ENCODE assay signal across 29 mouse cellular contexts in the genomic region with DNA sequence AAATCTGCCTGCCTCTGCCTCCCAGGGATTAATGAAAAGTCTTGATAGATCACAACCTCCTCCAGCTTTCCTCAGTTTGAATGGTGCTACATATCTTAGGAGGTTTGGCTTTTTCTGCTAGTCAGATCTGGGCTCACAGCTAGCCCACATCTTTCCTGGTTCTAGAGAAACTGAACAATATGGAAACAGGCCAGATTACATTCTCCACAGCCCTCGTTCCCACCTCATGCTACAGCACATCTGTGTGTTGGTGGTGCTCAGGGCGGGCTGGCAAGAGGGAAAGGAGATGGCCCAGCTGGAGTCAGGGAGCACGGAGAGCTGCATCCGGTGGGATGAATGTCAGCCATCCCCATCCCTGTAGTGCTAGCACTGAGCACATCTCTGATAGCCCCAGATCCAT. TPM values are rescaled to one million over a fixed set of nuclear protein-coding genes. Genes with fewer than 3 reads are reported as not detected.
"Had no signal": no experiment of that assay in that cellular context is flagged by ENCODE, and none has a peak within 500 bp of the region (broad histone marks: within the 10 kb centered on the region; RNA-seq: fewer than 3 reads in every experiment).

No protein-coding gene starts in this region.

- H3K27ac ChIP-seq: kidney, postnatal 0 days; layer of hippocampus, adult 2 months; limb, embryonic 10.5 days; limb, embryonic 13.5 days; liver, embryonic 12.5 days; liver, embryonic 15.5 days; lung, embryonic 15.5 days; midbrain, embryonic 12.5 days; neural tube, embryonic 13.5 days; stomach, embryonic 15.5 days had no signal

- H3K36me3 ChIP-seq: limb, embryonic 10.5 days; limb, embryonic 13.5 days; liver, embryonic 12.5 days; liver, embryonic 15.5 days; lung, embryonic 15.5 days; midbrain, embryonic 12.5 days; neural tube, embryonic 13.5 days; stomach, embryonic 15.5 days had no signal

- H3K9me3 ChIP-seq: limb, embryonic 10.5 days; limb, embryonic 13.5 days; liver, embryonic 12.5 days; liver, embryonic 15.5 days; lung, embryonic 15.5 days; midbrain, embryonic 12.5 days; neural tube, embryonic 13.5 days; stomach, embryonic 15.5 days had no signal

- H3K9ac ChIP-seq: limb, embryonic 13.5 days; liver, embryonic 12.5 days; liver, embryonic 15.5 days; lung, embryonic 15.5 days; midbrain, embryonic 12.5 days; neural tube, embryonic 13.5 days; stomach, embryonic 15.5 days had no signal

- H3K4me2 ChIP-seq: limb, embryonic 13.5 days; liver, embryonic 12.5 days; liver, embryonic 15.5 days; lung, embryonic 15.5 days; midbrain, embryonic 12.5 days; neural tube, embryonic 13.5 days; stomach, embryonic 15.5 days had no signal

- H3K4me1 ChIP-seq: limb, embryonic 13.5 days; liver, embryonic 12.5 days; liver, embryonic 15.5 days; lung, embryonic 15.5 days; midbrain, embryonic 12.5 days; stomach, embryonic 15.5 days had no signal

- ATAC-seq: intestine, postnatal 0 days; liver, embryonic 12.5 days; midbrain, embryonic 16.5 days had no signal

- H3K4me3 ChIP-seq: layer of hippocampus, adult 2 months; limb, embryonic 10.5 days; limb, embryonic 13.5 days; liver, embryonic 12.5 days; liver, embryonic 15.5 days; lung, embryonic 15.5 days; midbrain, embryonic 12.5 days; myocyte; neural tube, embryonic 13.5 days; stomach, embryonic 15.5 days had no signal

- DNase-seq: kidney, adult 2 months; kidney, postnatal 25 days; layer of hippocampus, adult 9-11 months; liver; lung, adult 18-20 months; lung, postnatal 10 days; lung, postnatal 4 days; retina, postnatal 1 day; spleen, adult 18-20 months; thymus, adult 18-20 months; thymus, postnatal 36 days had no signal

RNA-seq across cellular contexts. Expression of gene Oxct2b, which starts 5.3 kb away (rescaled TPM):
- total RNA-seq: layer of hippocampus, adult 2 months; layer of hippocampus, postnatal 25 days; megakaryocyte progenitor cell, adult 5-6 weeks; megakaryocyte-erythroid progenitor cell, adult 5-6 weeks; monocyte, adult 5-6 weeks; neutrophil, adult 5-6 weeks had no signal
- polyA plus RNA-seq: limb, embryonic 10.5 days; liver, embryonic 12.5 days; liver, embryonic 15.5 days; lung, embryonic 15.5 days; midbrain, embryonic 12.5 days; myocyte had no signal

RNA-seq across cellular contexts. Expression of gene Bmp8b, which starts 5.8 kb away (rescaled TPM):
- total RNA-seq: megakaryocyte progenitor cell, adult 5-6 weeks; monocyte, adult 5-6 weeks; neutrophil, adult 5-6 weeks had no signal
